Mouse (Mus musculus) limb, embryonic 14.5 days (tissue): ENCODE results near the gene Eif2ak2. TPM values are rescaled to one million over a fixed set of nuclear protein-coding genes. Genes with fewer than 3 reads are reported as not detected.
A peak's percentile ranks its signal among the peaks of the same experiment; 100 is the strongest.

Experiments
- ATAC-seq: fragments of 200-750 bp; cut with Nextera tagmentation; 2 replicates; pipeline ENCODE4 v1.8.0; 2017; ENCODE audit warnings: low read depth, moderate number of reproducible peaks, moderate TSS enrichment; ENCODE audit not compliant: low FRiP score
- DNase-seq: peaks from one replicate; pipeline ENCODE4 v3.0.0-alpha.2; 2015; ENCODE audit warnings: low spot score
- H3K27ac ChIP-seq: fragments of 300-500 bp; sonication (generic); replicated peaks from 2 replicates; pipeline ENCODE4 v1.5.1; 2014; ENCODE audit warnings: low read depth, mild to moderate bottlenecking, low read length, moderate library complexity, mixed read lengths
- H3K27me3 ChIP-seq: fragments of 300-500 bp; sonication (generic); 2 replicates; pipeline ENCODE4 v1.6.1; 2014; ENCODE audit warnings: low read length, mixed read lengths; ENCODE audit not compliant: control insufficient read depth, insufficient read depth
- H3K36me3 ChIP-seq: fragments of 300-500 bp; sonication (generic); 2 replicates; pipeline ENCODE4 v1.6.1; 2014; ENCODE audit warnings: mild to moderate bottlenecking, low read length, moderate library complexity, mixed read lengths; ENCODE audit not compliant: control insufficient read depth, insufficient read depth
- H3K4me1 ChIP-seq: fragments of 300-500 bp; sonication (generic); 2 replicates; pipeline ENCODE4 v1.6.1; 2014; ENCODE audit warnings: antibody characterized with exemption, low read length, mixed read lengths; ENCODE audit not compliant: control insufficient read depth, insufficient read depth
- H3K4me2 ChIP-seq: fragments of 300-500 bp; sonication (generic); replicated peaks from 2 replicates; pipeline ENCODE4 v1.6.1; 2014; ENCODE audit warnings: low read depth, mild to moderate bottlenecking, low read length, moderate library complexity; ENCODE audit not compliant: severe bottlenecking
- H3K4me3 ChIP-seq: fragments of 300-500 bp; sonication (generic); replicated peaks from 2 replicates; pipeline ENCODE4 v1.5.1; 2014; ENCODE audit warnings: low read length
- H3K9ac ChIP-seq: fragments of 300-500 bp; sonication (generic); 2 replicates; pipeline ENCODE4 v1.6.1; 2014; ENCODE audit warnings: mild to moderate bottlenecking, low read depth, low read length, moderate library complexity; ENCODE audit not compliant: severe bottlenecking
- H3K9me3 ChIP-seq: fragments of 300-500 bp; sonication (generic); 2 replicates; pipeline ENCODE4 v1.6.1; 2016; ENCODE audit warnings: low read length; ENCODE audit not compliant: control insufficient read depth
- POLR2A ChIP-seq: fragments of 200-500 bp; IDR thresholded peaks from 2 replicates; pipeline ENCODE4 v1.8.0; 2012; ENCODE audit warnings: inconsistent platforms, mild to moderate bottlenecking, moderate library complexity, borderline replicate concordance; ENCODE audit not compliant: insufficient read depth, insufficient read length; ENCODE audit errors: extremely low read depth
- WGBS: fragments of 180-500 bp; shearing (Covaris S2); extraction: QIAGEN DNeasy Blood & Tissue Kit; methylation state at CpG from one replicate; pipeline ENCODE4 v1.1.7; 2014; 5-methylcytosine and 5-hydroxymethylcytosine counted together
- polyA plus RNA-seq, 2 experiments: library from polyadenylated mRNA; depleted of rRNA in 1 of 2; stranded (reverse) in 1 of 2; unstranded in 1 of 2; fragments of >200 nt; fragmentation: Nextera tagmentation in 1 of 2; extraction: Ambion mirVana in 1 of 2; gene quantifications; 2 replicates each; pipeline versions ENCODE4 v1.2.1 to v1.2.3; 2012 to 2014

Gene Eif2ak2
- polyA plus RNA-seq, 2 experiments = 7.4 to 8.7 TPM

DNA sequence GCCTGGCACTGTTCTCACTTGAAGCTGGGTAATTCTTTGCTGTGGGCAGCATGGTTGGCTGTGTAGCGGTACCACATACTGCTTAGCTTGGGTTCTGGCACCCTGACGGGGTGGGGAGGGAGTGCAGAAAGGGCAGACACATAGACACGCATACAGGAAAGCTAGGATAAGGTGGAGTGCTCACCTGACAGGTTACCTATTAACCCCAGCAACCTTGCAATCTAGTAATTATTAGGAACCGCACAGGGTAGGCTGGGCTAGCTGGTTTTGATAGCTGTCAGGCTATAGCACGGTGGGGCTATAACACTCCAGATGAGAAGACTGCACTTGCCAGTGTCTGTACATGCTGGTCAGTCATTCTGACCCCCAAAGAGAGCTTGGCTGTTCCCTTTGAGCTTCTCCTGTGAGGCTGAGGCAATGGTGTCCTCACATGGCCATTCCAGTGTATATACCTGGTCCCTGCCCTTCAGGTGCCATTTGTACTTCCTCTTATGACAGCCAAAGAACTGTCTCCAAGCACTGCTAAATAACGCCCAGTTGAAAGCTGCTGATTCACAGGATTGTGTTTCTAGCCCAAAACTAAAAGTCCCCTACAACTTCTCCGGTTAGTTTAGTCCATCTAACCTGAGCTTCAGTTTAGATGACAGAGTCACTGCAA is 40.0 kb downstream of the Eif2ak2 start:
- H3K27ac ChIP-seq = no peak overlapping the region
- no peaks in the 10 kb centered on the region for H3K9me3 ChIP-seq
- H3K36me3 ChIP-seq = peaks cover 75% of the 10 kb centered on the region
- no peak for DNase-seq
- H3K27me3 ChIP-seq = no peaks in the 10 kb centered on the region
- H3K4me3 ChIP-seq = no peak overlapping the region
- H3K9ac ChIP-seq = no peak overlapping the region
- no peak for ATAC-seq
- H3K4me1 ChIP-seq = no peaks in the 10 kb centered on the region
- H3K4me2 ChIP-seq = no peak overlapping the region
- 93% methylated on average over 7 of the region's 7 CpGs for WGBS
- no peak for TF ChIP-seq POLR2A

DNA sequence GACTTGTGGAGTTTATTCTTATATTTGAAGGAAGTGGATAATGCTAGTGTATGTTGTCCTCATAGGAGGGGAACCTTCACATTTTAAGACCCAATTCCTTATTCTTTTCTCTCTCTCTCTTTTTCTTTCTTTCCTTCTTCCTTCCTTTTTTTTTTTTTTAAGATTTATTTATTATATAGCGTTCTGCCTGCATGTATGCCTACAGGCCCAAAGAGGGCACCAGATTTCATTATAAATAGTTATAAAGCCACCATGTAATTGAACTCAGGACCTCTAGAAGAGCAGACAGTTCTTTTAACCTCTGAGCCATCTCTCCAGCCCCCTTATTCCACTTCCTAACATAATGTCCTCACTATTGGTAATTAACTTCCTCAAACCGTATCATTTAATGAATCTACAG is 46.3 kb downstream of the Eif2ak2 start:
- Histone ChIP-seq H3K36me3 (peaks cover 31% of the 10 kb centered on the region), H3K9ac (peak overlapping the region; percentile 67), H3K27me3 (no peaks in the 10 kb centered on the region), H3K27ac (no peak overlapping the region), H3K4me3 (peak overlapping the region; percentile 80), H3K9me3 (no peaks in the 10 kb centered on the region), H3K4me2 (peak overlapping the region; percentile 81), H3K4me1 (no peaks in the 10 kb centered on the region)
- no peak for TF ChIP-seq POLR2A
- no peak for DNase-seq
- WGBS = 18% methylated on average over 2 of the region's 2 CpGs
- ATAC-seq = no peak

DNA sequence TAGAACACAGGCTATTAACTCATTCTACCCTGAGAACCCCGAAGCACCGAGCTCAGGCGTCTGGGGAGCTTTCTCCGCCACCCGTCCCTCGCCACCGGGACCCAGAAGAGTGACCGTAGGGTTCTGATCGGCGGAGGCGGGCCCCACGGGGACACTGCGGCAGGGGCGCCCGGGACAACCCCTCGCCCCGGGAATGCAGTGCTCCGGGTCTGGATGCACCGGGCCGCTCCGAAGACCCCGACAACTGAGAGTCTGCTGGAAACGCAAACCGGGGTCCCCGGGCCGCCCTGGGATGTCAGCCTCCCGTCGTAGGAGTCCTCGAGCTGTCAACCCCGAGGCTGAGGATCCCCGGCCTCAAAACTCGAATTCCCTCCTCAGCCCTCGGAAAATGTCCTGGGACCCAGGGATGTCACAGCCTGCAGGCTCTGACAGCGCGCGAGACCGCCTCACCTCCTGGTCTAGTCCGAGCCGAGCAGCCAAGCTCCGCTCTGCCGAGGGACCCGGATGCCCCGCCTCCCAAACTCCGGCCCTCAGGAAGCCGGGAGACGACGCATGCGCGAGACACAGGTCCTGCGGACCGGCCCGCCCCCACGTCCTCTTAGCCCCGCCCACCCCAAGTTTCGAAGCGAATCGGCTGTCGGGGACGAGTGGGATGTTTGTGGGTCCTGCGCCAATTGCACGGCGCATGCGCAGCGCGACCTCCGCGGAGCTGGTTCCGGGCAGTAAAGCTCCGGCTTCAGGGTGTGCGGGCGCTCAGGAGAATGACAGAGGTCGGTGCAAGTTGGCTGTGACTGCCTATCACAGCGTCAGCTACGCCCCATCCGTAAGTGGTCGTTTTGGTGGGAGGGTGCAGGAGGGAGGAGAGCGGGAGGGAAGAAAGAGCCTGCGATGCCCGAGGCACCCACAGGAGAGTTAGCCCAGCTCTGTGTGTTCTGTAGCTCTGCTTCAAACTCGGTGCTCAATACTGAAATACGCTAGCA is 47.2 kb downstream of the Eif2ak2 start, which contains the start of the genes Heatr5b and Gpatch11:
Gene Heatr5b (minus strand): TSS at position 509 of the 980 bp plus-strand sequence.
Gene Gpatch11 (plus strand): TSS at position 712 of the 980 bp plus-strand sequence.
- Histone ChIP-seq H3K4me1 (no peaks in the 10 kb centered on the region), H3K9ac (peak within 1 kb of the TSS; percentile 81), H3K36me3 (peaks cover 32% of the 10 kb centered on the region), H3K9me3 (no peaks in the 10 kb centered on the region), H3K4me3 (peak within 1 kb of the TSS; percentile 80), H3K27me3 (no peaks in the 10 kb centered on the region), H3K4me2 (peak within 1 kb of the TSS; percentile 81), H3K27ac (peak within 1 kb of the TSS; percentile 74)
- TF ChIP-seq POLR2A = peak; percentile 64; the same call in 1 of the 2 replicates
- DNase-seq = peak; percentile 97
- peak; percentile 98 for ATAC-seq
- under 1% methylated on average over 80 of the region's 81 CpGs for WGBS

DNA sequence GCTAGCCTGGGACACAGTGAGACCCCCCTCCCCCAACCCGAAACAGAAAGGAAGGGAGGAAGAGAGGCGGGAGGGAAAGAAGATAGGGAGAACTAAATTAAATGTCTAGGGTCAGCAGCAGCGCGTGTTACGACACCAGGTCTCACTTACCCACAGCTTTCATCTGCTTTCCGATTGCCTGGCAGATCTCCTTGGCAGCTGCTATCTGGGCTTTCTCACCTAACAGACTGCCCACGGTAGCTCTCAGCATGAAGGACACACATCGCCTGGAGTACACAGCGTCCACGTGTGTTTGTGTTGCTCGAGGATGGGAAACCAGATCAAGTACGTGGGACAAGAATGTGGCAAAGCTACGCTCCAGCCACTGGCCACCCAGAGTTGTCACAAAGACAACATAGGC is 58.0 kb downstream of the Eif2ak2 start:
- DNase-seq (no peak), ATAC-seq (no peak)
- H3K4me1 ChIP-seq = no peaks in the 10 kb centered on the region
- no peak for TF ChIP-seq POLR2A
- H3K4me2 ChIP-seq = no peak overlapping the region
- peaks cover 70% of the 10 kb centered on the region for H3K36me3 ChIP-seq
- H3K4me3 ChIP-seq = no peak overlapping the region
- WGBS = 84% methylated on average over 13 of the region's 13 CpGs
- H3K27me3 ChIP-seq = no peaks in the 10 kb centered on the region
- no peaks in the 10 kb centered on the region for H3K9me3 ChIP-seq
- H3K27ac ChIP-seq = no peak overlapping the region
- H3K9ac ChIP-seq = no peak overlapping the region

DNA sequence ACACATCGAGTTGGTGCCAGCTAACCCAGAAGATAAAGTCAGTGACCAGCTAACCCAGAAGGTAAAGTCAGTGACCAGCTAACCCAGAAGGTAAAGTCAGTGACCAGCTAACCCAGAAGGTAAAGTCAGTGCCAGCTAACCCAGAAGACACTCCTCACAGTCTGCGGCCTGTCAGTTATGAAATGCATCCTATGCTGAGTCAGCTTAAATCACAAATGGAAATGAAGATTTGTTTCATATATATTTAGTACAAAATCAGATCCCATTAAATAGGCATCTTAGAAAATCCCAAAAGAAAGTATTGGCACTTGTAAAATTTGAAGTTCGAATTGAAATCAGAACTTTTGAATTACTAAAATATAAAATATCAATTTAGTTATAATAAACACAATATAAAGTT is 72.8 kb downstream of the Eif2ak2 start:
- Histone ChIP-seq H3K9me3 (no peaks in the 10 kb centered on the region), H3K36me3 (peaks cover 54% of the 10 kb centered on the region), H3K27ac (no peak overlapping the region), H3K4me1 (no peaks in the 10 kb centered on the region), H3K4me2 (no peak overlapping the region), H3K27me3 (no peaks in the 10 kb centered on the region), H3K4me3 (no peak overlapping the region), H3K9ac (no peak overlapping the region)
- ATAC-seq (no peak), DNase-seq (no peak)
- no peak for TF ChIP-seq POLR2A
- 89% methylated on average over 3 of the region's 3 CpGs for WGBS
